Mouse (Mus musculus) c-Kit-positive CD71-positive TER-119-negative erythroid progenitor cells, embryonic 14.5 days (primary cell): ENCODE results near the gene Vmac.

ENCODE experiments used
- DNase-seq: peaks from one replicate; pipeline ENCODE4 v3.0.0-alpha.2; 2013; ENCODE audit warnings: low read depth

The Vmac gene

DNA sequence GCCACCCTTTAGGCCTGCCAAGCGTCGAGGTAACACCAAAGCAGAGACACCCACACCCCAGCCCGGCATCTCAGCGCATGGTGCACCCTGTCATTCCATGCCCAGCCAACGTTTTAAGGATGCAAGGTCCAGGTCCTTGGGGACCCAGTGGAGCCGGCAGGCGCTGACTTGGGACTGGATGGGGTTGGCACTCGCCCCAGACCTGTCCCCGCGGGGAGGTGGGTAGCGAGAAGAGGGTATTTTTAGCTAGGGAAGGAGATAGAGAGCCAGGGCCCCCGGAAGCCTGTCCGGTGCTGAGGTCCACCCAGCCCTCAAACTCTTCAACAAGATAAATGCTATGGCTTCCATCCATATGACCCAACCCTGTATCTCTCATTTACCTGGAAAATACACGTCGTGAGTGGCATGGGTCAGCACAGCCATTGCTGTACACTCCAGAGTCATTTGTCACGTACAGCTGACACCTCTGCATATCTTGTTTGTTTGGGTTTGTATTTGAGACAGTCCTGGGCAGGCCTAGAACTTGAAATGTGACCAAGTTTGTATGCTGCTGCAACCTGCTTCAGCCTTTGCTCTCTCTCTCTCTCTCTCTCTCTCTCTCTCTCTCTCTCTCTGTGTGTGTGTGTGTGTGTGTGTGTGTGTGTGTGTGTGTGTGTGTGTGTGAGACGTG lies 22.4 kb upstream of the Vmac start:
- DNase-seq, result no peak

GRCm38 (mm10) chr17:56738221-56738620 lies 20.4 kb upstream of the Vmac start:
- no peak for DNase-seq

DNA sequence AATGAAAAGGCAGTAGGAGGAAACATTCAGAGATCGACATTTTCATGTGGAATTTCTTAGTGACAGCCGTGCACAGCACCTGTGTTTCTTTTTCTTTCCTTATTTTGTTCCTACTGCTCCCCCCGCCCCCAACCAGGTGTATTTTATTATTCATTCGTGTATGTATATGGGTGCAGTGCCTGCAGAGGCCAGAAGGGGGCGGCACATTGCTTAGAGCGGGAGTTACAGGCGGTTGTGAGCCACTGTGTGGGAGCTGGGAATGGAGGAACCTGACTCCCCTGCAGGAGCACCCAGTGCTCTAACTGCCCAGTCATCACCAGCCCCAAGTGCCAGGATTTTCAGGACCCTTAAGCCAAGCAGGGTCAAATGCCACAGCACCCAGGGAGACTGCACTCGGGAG lies 18.7 kb upstream of the Vmac start:
- DNase-seq, result no peak

DNA sequence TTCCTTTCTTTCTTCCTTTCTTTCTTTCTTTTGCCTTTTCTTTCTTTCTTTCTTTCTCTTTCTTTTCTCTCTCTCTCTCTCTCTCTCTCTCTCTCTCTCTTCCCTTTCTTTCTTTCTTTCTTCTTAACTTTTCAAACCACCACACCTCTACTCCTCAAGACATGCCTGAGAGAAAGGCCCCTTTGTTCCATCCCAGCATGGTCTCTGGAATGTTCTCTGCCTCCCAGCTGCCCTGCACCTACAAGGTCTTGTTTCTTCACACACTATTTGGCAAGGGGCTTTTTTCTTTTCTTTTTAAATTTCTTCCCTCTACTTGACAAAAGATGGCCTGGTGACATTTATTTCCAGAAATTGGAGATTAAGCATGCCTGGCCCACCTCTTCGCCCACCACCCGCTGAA lies 11.8 kb upstream of the Vmac start:
- no peak for DNase-seq

DNA sequence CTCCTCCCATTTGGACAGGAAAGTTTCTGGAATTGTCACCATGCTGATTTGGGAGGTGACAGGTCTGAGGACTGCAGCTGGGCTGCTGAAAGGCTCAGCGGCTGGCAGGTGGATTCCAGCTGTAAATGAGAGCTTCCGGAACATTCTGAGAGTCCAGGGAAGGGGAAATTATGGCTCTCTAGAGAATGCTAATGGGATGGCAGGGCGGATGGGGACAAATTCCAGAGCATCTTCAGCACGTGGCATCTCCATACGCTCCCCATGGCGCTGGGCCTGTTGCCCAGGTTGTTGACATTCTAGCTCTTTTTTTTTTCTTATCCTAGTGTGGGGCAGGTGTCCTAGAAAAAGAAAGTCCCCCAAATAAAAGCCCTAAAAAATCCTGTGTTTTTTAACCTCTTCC lies 11.3 kb upstream of the Vmac start:
- DNase-seq, result no peak

DNA sequence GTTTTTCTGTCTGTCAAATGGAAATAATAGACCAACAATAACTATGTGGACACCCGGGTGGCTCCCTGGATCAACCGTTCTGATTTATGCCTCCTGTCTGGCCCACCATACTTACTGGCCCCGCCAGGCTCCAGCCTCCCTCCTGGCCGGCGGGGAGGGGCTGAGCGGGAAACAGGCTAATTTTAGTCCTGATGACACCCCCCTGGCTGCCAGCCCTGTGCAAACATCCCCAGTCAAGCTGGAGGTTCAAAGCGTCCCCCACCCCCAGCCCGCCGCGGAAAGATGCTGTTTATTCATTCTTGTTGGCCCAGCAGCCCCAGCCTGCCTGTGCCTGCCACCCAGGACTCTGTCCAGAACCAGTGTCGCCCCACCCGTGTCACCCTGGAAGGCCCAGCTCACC lies 10.3 kb upstream of the Vmac start:
- no peak for DNase-seq

GRCm38 (mm10) chr17:56727659-56728058 lies 9.8 kb upstream of the Vmac start:
- peak; percentile 35 for DNase-seq

DNA sequence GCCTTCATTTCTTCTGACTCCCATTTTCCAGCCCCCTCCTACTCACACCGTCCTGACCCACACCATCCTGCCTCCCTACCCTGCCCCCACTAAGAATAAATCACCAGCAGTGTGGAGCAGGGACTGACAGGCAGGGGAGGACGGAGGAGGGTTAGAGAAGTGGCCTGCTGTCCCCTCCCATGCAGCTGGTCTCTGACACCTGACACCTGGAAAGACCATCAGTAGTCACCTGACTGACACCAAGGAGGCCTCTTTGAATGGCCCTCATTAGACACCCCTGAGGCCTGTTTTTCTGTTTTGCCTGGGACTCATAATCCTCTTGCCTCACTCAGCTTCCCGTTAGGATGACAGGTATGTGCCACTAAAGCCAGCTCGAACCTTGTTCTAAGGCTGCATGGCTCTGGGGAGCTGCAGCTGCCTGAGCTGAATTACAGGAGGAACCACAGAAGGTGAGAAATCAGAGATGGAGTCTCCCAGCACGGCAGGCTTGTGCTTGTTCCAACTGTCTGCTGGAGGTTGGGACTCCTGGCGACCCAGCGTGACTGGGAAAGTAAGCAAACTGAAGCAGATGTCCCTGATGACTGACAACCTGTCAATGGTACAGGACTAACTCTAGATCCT lies 9.3 kb upstream of the Vmac start:
- DNase-seq, result no peak

DNA sequence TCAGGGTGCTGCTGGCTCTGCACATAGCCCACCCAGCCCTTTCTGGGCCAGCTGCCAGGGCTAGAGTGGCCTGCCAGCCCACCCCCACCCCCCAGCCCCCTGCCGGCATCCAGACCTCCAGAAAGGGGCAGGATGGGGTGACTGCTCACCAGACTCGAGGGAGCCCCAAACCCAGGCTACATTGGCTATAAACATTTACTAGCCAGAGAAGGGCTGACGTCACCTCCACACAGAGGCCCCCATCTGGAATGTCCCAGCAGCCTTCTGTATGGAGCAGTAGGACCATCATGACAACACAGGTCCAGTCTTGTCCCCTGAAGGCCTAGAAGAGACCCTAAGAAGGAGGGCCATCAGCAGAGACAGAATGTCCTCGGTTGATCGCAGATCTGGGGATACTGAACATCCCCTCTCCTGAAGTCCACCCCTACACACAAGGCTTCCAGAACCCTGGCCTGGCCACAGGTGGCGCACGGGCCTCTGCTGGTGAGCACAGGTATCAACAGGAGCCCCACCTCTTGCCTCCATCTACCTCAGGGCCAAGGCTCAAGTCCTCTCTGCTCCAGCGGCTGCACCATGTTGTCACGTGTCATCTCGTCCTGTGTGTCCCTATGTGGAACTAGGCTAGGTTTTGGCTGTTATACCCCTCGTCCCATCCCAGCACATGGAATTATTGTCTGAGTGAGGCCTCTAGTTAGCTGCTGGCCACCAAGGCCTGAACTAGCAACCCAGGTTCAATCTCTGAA lies 5.8 kb upstream of the Vmac start:
- no peak for DNase-seq

- no peak for DNase-seq
Measured at GRCm38 (mm10) chr17:56722441-56722840, 4.6 kb upstream of the Vmac start.

GRCm38 (mm10) chr17:56716655-56717362 lies 1.0 kb downstream of the Vmac start:
- peak; percentile 99 for DNase-seq

- no peak for DNase-seq
Measured at GRCm38 (mm10) chr17:56715914-56716654, 1.7 kb downstream of the Vmac start.

DNA sequence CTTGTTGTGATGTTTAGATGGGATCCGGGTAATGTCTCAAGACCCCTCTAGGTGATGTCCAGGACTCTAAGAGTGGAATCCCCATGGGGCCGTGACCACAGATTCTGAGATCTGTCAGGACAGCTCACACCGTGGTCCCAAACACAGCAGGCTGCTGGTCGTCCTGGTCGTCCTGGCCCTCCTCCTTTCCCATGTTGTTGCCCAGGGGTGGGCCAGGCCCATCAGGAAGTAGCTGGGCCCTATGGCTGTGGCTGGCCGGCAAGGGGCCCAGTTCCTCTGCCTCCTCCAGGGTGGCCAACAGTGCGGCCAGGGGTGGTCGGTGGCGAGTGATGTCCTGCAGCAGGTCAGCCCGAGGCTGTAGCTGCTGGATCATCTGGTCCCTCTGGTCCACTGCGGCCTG lies 2.5 kb downstream of the Vmac start:
- DNase-seq, result no peak

- no peak for DNase-seq
Measured at GRCm38 (mm10) chr17:56709708-56710107, 8.1 kb downstream of the Vmac start.

DNA sequence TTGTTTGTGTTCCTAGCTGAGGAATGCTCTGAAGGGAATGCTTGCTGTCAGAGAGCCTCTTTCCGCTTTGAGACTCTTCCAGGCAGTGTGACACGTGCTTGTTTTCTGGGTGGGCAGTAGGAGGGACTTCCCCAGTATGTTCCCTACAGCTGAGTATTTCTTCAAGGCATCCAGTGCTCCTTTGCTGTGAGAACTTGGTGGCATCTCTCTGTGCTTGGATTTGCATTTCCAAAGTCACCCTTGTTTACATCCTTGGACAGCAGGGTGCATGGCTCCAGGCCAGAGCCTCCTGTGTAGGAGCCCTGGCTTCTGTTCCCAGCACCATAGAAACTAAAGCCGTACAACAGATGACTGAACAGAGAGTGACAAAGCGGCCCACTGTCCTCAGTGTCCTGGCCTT lies 9.1 kb downstream of the Vmac start:
- no peak for DNase-seq

DNA sequence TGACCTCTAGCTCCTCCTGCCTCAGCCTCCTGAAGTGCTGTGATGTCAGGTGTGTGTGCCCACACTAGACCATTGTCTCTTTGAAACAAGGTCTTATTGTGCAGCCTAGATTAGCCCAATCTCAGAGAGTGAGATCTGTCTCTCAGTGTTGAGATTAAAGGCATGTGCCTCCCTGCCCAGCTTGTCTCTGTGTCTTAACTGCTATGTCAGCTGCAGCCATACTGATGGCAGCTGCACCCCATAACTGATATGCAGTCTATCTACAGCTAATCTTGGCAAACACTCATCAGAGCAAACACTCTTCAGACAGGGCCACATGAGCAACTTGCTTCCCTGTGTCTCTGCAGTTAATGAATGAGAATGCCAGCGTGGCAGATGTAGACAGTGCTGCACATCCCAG lies 11.3 kb downstream of the Vmac start:
- no peak for DNase-seq

DNA sequence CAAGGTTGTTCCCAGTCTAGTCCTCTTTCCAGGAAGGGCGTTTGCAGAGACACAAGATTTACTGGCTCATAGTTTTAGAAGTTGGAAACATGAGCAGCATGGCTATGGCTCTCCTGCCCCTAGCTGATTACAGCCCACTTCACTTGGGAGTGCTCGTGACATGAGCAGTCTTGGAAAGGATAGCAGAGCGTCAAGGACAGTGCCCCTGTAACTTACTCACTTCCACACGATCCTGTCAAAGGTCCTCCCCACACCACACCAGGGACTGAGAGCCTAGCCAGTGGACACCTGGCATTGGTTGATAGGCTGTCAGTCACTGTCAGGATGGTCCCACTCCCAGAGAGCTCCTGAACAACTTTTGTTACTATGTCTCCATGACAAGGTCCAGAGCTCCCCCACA lies 14.8 kb downstream of the Vmac start:
- DNase-seq, result no peak

GRCm38 (mm10) chr17:56700451-56700850 lies 17.4 kb downstream of the Vmac start:
- DNase-seq, result no peak

- no peak for DNase-seq
Measured at GRCm38 (mm10) chr17:56693851-56694310, 23.9 kb downstream of the Vmac start.

DNA sequence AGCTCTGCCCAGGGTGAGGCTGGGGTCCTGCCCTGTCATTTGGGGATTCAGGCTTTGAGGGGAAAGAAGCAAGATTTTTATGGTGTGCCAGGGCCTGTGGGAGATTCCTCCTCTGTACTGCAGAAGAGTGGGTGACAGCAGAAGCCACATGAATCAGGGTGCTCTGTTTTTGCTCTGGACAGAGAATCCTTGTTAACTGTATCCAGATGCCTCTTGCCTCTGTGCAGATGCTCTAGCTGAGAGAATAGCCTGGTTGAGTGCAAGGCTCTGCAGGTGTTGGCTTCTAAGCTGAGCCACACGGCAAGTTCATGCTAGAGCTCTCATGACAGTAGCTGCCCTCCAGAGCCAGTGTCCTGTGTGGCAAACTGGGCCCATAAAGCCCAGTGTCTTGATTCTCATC lies 24.4 kb downstream of the Vmac start:
- DNase-seq, result no peak

DNA sequence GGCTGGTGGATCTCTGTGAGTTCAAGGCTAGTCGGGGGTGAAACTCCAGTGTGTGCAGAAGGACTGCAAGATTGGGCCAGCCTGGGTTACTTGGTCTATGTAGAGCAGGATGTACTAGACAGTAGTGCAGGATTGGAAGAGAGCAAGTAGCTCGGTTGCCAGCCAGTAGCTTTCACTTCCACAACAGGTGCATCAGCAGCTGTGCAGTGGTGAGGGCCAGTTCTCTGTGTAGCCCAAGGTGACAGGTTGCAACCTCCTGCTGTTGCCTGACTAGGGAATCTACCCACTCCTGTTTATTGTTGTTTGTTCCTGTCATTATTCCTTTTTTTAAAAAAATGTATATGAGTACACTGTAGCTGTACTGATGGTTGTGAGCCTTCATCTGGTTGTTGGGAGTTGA lies 29.1 kb downstream of the Vmac start:
- DNase-seq, result no peak

GRCm38 (mm10) chr17:56688045-56688444 lies 29.8 kb downstream of the Vmac start:
- DNase-seq, result peak; percentile 60
